Mouse (Mus musculus) lung, adult 2 months (tissue): ENCODE measurements around the gene Ran. TPM values are rescaled to one million over a fixed set of nuclear protein-coding genes. Genes with fewer than 3 reads are reported as not detected.

Experiments
- DNase-seq: peaks from one replicate; pipeline ENCODE4 v3.0.0; 2022
- H3K4me1 ChIP-seq: fragments of 200-500 bp; 2 replicates; pipeline ENCODE4 v1.6.1; 2011; ENCODE audit warnings: low read length; ENCODE audit not compliant: control insufficient read depth, insufficient read depth
- H3K4me3 ChIP-seq: fragments of 200-500 bp; replicated peaks from 2 replicates; pipeline ENCODE3; 2011; ENCODE audit warnings: low read depth, mild to moderate bottlenecking, control low read depth, low read length; ENCODE audit errors: extremely low read depth
- CTCF ChIP-seq: fragments of 200-500 bp; IDR thresholded peaks from 2 replicates; pipeline ENCODE4 v1.5.1; 2011; ENCODE audit warnings: mild to moderate bottlenecking, low read length, control low read depth; ENCODE audit not compliant: insufficient read depth
- POLR2A ChIP-seq: fragments of 200-500 bp; IDR thresholded peaks from 2 replicates; pipeline ENCODE4 v1.6.1; 2011; ENCODE audit warnings: low read depth, mild to moderate bottlenecking, control low read depth, low read length, borderline replicate concordance; ENCODE audit errors: extremely low read depth
- WGBS: fragments of 180-500 bp; shearing (Covaris S2); methylation state at CpG from one replicate; pipeline ENCODE4 v1.1.7; 2018; 5-methylcytosine and 5-hydroxymethylcytosine counted together
- polyA plus RNA-seq: library from polyadenylated mRNA; depleted of rRNA; stranded (reverse); fragments of >200 nt; gene quantifications from 2 replicates; pipeline ENCODE4 v1.2.3, GENCODE M21; 2012; rRNA removed

Ran gene
- polyA plus RNA-seq, 1 experiment: 43.2 TPM

DNA sequence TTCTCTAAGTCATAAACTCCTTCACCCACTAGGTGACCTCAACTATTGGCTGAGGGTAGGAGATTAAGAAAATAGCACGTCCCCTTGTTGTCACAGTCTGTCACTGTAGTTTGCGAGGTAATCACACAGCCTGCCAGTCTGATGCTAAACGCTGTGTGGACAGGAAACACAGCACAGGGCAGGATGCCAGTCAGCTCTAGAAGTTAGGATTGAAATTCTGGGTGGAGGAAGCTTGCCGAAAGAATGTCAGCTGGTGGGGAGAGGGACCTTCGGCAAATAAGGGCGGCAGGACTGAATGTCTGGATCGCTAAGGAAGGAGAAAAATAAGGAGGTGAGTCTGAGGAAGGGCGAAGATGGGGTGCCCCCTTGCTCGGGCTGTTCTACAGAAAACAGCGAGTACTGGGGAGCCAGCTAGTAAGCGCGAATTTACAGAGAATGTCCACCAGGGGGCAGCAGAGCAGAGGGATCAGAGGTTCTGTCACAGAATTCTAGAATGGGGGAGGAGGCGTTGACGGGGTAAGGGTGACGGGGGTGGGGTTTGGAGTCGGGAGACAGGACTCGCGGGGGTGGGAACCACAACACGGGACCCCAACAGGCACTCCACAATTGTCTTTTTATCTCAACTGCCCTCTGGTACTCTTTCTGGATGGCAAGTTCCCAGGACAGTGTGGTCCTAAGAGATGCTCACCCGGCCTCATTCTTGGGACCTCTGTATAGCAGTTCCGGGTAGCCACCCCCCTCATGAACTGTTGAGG, 43.3 kb downstream of the Ran start:
- TF ChIP-seq CTCF (peak; percentile 76), POLR2A (no peak)
- Histone ChIP-seq H3K4me3 (no peak overlapping the region), H3K4me1 (no peaks in the 10 kb centered on the region)
- peak; percentile 75 for DNase-seq
- 4% methylated on average over 21 of the region's 21 CpGs for whole genome bisulfite sequencing

DNA sequence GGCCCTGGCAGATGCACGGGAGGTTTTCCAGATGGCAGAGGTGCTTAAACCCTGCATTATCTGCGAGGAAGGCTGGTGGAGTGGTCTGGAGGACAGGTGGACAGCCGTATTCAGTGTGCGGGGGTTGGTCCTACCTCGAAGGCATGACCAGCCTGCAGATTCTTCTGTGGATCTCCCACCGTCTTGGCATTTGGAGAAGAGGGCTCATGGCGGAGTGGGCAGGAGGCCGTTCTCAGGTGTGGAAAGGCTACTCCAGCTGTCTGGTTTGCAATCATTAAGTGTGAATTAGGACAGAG, 43.9 kb downstream of the Ran start:
- 41% methylated on average over 8 of the region's 8 CpGs for WGBS
- H3K4me3 ChIP-seq: no peak overlapping the region
- TF ChIP-seq CTCF: no peak
- TF ChIP-seq POLR2A: no peak
- no peaks in the 10 kb centered on the region for H3K4me1 ChIP-seq
- DNase-seq: no peak

DNA sequence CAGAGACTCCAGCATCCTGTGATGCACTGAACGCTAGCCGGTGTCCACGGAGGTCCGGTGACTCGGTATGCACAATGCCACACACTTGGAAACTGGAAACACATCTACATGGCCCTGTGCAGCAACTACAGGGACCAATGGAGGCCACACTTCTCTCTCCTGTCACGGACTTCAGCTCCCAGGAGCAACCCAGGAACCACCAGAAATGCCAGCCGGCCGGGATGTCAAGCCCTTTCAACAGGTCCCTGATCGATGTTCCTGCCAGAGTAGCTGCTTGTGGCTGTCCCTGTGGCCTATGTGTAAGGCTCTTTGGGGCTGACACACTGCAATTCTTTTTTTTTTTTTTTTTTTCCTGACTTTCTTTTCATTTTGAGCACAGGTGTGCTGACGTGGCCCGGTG, 44.3 kb downstream of the Ran start:
- H3K4me1 ChIP-seq: no peaks in the 10 kb centered on the region
- no peak overlapping the region for H3K4me3 ChIP-seq
- TF ChIP-seq CTCF (no peak), POLR2A (no peak)
- 64% methylated on average over 11 of the region's 11 CpGs for whole genome bisulfite sequencing
- no peak for DNase-seq

DNA sequence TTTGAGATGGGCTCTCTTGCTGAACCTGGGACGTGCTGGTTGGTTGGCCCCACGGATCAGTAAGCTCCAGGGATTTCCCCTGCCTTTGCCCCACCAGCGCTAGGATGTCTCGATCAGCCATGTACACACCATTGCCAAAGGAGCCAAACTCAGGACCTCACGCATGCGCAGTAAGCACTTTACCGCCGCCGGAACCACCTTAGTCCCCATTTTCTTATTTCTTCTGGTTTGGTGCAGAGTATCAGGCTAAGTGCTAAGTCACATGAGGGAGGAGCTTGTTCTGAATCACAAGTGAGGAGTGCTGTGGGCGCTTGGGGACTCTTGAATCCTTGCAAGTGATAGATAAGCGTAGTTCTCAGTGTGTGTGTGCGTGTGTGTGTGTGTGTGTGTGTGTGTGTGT, 45.4 kb downstream of the Ran start:
- TF ChIP-seq POLR2A (no peak), CTCF (no peak)
- DNase-seq: no peak
- 81% methylated on average over 12 of the region's 12 CpGs for WGBS
- Histone ChIP-seq H3K4me1 (no peaks in the 10 kb centered on the region), H3K4me3 (no peak overlapping the region)

DNA sequence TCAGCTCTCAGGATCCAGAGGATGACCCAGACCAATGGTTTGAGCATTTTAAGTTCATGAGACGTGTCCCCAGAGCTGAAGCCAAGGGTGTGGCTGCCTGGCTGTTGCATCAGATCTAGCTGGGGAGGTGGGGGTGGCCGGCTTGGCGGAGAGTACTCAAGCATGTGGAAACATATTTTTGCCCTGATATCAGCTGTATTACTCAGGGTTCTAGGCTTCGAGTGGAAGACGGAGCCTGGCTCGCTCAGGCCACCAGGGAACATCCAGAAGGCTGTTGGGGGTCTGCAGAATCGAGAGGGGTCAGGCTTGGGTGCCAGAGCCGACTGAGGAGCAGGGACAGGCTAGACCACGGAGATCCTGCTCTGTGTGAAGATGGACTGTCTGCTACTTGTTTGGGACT, 46.1 kb downstream of the Ran start:
- no peak for TF ChIP-seq POLR2A
- no peak for TF ChIP-seq CTCF
- 55% methylated on average over 9 of the region's 9 CpGs for WGBS
- Histone ChIP-seq H3K4me1 (no peaks in the 10 kb centered on the region), H3K4me3 (no peak overlapping the region)
- peak; percentile 18 for DNase-seq

DNA sequence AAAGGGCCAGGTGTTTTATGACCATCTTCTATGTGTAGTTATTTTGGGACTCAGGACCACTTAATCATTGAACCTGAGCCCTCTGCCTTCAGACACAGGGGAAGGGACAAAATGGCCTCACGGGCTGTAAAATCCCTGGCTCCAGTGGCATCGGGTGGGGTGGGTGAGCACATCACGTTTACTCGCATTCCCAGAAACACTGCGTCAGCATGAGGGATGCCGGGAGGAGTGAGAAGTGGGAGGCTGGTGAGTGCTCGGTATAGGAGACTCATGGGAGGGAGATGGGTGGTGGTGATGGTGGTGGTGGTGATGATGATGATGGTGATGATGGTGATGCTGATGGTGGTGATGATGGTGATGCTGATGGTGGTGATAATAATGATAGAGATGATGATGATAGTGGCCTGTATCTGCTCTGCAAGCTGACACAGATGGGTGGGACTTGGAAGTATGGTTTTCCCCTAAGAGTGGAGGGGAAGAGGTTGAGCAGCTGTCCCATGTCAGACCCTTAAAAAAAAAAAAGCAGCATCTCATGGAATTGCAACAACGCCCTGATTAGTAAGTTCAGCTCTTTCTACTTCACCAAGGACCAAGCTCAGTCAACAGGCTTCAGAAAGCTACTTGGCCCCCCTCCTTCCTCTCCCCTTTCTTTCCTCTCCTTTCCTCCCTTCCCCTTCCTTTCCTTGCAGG, 46.8 kb downstream of the Ran start:
- WGBS: 76% methylated on average over 8 of the region's 8 CpGs
- Histone ChIP-seq H3K4me3 (no peak overlapping the region), H3K4me1 (no peaks in the 10 kb centered on the region)
- TF ChIP-seq POLR2A (no peak), CTCF (no peak)
- DNase-seq: no peak

DNA sequence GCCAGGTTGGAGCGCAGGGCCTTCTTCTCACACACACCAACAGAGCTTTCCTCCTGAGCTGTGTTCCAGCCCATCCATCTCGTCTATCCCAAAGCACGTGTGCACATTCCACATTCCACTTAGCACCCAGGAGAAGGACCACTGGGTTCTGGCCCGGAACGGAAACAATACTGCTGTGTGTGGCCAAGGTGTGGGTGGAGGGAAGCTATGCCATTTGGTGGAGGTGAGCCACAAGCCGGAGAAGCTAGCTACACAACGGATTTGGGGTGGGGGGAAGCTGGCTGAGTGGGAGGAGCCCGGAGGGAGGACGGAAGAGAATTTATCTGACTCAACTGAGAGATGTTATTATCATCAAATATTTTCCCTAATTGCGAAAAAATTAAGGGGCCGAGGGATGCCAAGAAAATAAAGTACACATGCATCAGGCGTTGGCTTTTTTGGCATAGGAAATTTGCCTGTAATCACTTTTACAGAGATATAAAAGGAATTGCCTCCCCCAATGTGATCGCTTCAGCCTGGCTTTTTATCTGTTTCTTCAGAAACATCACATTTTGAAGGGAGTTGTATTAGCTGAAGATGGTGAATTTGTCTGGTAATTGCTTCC, 47.5 kb downstream of the Ran start:
- H3K4me1 ChIP-seq: no peaks in the 10 kb centered on the region
- DNase-seq: no peak
- H3K4me3 ChIP-seq: no peak overlapping the region
- TF ChIP-seq POLR2A (no peak), CTCF (no peak)
- WGBS: 50% methylated on average over 13 of the region's 13 CpGs

DNA sequence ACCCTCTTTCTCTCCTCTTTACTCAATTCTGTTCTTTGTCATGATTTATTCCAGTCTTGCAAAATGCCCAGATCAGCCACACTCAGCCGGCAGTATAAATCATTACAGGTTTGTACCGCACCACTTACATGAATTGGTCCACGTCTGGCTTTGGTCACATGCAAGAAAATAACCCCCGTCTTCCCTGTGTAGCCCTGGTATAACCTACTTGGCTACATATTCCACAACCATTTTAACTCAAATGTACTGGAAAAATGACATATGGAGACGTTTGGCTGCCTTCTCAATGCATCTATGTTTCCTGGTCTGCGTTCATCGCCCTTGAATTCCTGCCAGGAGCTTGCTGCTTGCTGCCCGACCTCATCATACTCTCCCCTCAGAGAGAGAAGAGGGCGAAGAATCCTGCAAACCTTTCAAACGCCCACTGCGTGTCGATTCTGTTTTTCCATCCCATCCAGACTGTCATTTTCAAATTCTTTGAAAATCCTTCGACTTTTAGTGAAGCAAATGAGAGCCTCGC, 52.0 kb downstream of the Ran start:
- Histone ChIP-seq H3K4me1 (no peaks in the 10 kb centered on the region), H3K4me3 (no peak overlapping the region)
- TF ChIP-seq CTCF (no peak), POLR2A (no peak)
- 68% methylated on average over 14 of the region's 14 CpGs for WGBS
- DNase-seq: no peak

DNA sequence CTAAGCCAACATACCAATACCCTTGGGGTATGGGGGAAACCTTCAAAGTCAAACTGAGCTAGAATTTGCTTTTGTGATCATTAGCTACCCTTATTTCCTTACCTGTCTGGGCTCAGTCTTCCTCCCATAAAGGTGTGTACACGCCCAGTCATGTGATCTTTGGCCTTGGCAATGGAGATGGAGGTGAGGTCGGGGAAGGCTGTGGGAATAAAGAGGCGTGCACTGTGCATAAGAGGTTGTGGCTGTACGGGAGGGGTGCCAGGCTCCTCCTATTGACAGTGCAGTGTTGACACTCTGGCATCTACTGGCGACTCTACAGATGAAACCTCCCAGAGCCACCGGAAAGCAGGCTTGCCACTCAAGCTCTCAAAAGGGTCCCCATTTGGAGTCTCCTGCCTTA, 53.5 kb downstream of the Ran start:
- TF ChIP-seq CTCF (no peak), POLR2A (no peak)
- DNase-seq: no peak
- no peak overlapping the region for H3K4me3 ChIP-seq
- WGBS: 61% methylated on average over 6 of the region's 6 CpGs
- no peaks in the 10 kb centered on the region for H3K4me1 ChIP-seq

Other genes starting within 250 kb of the Ran start
- 0.06 and 0.17 TPM in 2 replicates for gene Rimbp2, start 66.6 kb upstream of the Ran start, polyA plus RNA-seq
- gene Stx2, start 11.5 kb upstream of the Ran start, polyA plus RNA-seq: 21.3 and 26.9 TPM in 2 replicates
- gene Adgrd1, start 76.7 kb downstream of the Ran start, polyA plus RNA-seq: 6.0 and 8.3 TPM in 2 replicates